Mouse (Mus musculus): Measurements from ENCODE around the gene Tcl1b2.
"Not testable (repeated sequence)": the region's sequence is repeated elsewhere in the genome, so short reads cannot be mapped to it uniquely, and the experiment has no call there.

Gene Tcl1b2

GRCm38 (mm10) chr12:105173366-105173765 is 27.6 kb downstream of the Tcl1b2 start:
- DNase-seq (ENCODE audit: low spot score) = no peak

- DNase-seq (ENCODE audit: low spot score) = not testable (repeated sequence)
Observed at GRCm38 (mm10) chr12:105174318-105174717, 28.5 kb downstream of the Tcl1b2 start.

- not testable (repeated sequence) for DNase-seq (ENCODE audit: low spot score)
Observed at GRCm38 (mm10) chr12:105176044-105176443, 30.2 kb downstream of the Tcl1b2 start, which contains the start of gene Tcl1b5. Tcl1b5 (plus strand) TSS chr12:105176344.

- not testable (repeated sequence) for DNase-seq (ENCODE audit: low spot score)
Observed at GRCm38 (mm10) chr12:105181040-105181644, 35.3 kb downstream of the Tcl1b2 start.

GRCm38 (mm10) chr12:105188980-105189379 is 43.2 kb downstream of the Tcl1b2 start:
- not testable (repeated sequence) for DNase-seq (ENCODE audit: low spot score)

- not testable (repeated sequence) for DNase-seq (ENCODE audit: low spot score)
Observed at GRCm38 (mm10) chr12:105190743-105191142, 44.9 kb downstream of the Tcl1b2 start, which contains the start of gene Tcl1b3. Tcl1b3 (plus strand) TSS chr12:105191043.

- DNase-seq (ENCODE audit: low spot score) = not testable (repeated sequence)
Observed at GRCm38 (mm10) chr12:105199684-105200497, 54.1 kb downstream of the Tcl1b2 start.

GRCm38 (mm10) chr12:105201657-105202056 is 55.8 kb downstream of the Tcl1b2 start, which contains the start of gene Tcl1b4:
Tcl1b4 (plus strand) TSS chr12:105201957.
- not testable (repeated sequence) for DNase-seq (ENCODE audit: low spot score)

Data from left cerebral cortex, adult 11 months (tissue).